12 mouse cellular contexts compared by ENCODE assay signal in genomic region chr9:108106090-108106489, GRCm38 (mm10). TPM values are rescaled to one million over a fixed set of nuclear protein-coding genes. Genes with fewer than 3 reads are reported as not detected.
DNase-seq lines count a peak whose midpoint lies in the region; ATAC-seq and TF ChIP-seq lines count a peak whose summit lies in the region.
"Had no signal": no experiment of that assay in that cellular context is flagged by ENCODE, and none has a peak within 500 bp of the region (broad histone marks: within the 10 kb centered on the region; RNA-seq: fewer than 3 reads in every experiment).

No protein-coding gene starts in this region.

- H3K4me2 ChIP-seq in midbrain, embryonic 11.5 days: no peak overlapping the region
- no peak overlapping the region for H3K4me2 ChIP-seq in midbrain, embryonic 13.5 days (replicated peaks)
- H3K4me2 ChIP-seq: heart, embryonic 11.5 days had no signal

- H3K9ac ChIP-seq in midbrain, embryonic 11.5 days (ENCODE audit: low read length): no peak overlapping the region
- H3K9ac ChIP-seq in midbrain, embryonic 13.5 days (replicated peaks): no peak overlapping the region

- peaks cover 76% of the 10 kb centered on the region for H3K4me1 ChIP-seq in heart, embryonic 10.5 days
- H3K4me1 ChIP-seq in midbrain, embryonic 11.5 days (ENCODE audit: control insufficient read depth, insufficient read depth, low read length): peaks cover 6% of the 10 kb centered on the region; the same call in 1 of the 2 replicates
- peaks cover 21% of the 10 kb centered on the region for H3K4me1 ChIP-seq in midbrain, embryonic 13.5 days (replicated peaks)
- H3K4me1 ChIP-seq in bone marrow macrophage, adult 2 months (ENCODE audit: control insufficient read depth, insufficient read depth, low read length): peaks cover 39% of the 10 kb centered on the region
- H3K4me1 ChIP-seq in olfactory bulb, adult 2 months (ENCODE audit: control insufficient read depth, insufficient read depth, low read length): peaks cover 25% of the 10 kb centered on the region

- no peak for TF ChIP-seq POLR2A in bone marrow macrophage, adult 2 months (IDR thresholded peaks at IDR 0.05; ENCODE audit: borderline replicate concordance, low read depth, low read length)
- no peak for TF ChIP-seq POLR2A in olfactory bulb, adult 2 months (IDR thresholded peaks at IDR 0.05; ENCODE audit: insufficient read depth, low read depth, low read length)

- no peak for ATAC-seq in midbrain, embryonic 11.5 days (ENCODE audit: low FRiP score)
- no peak for ATAC-seq in midbrain, embryonic 13.5 days

- intact Hi-C loops in heart, postnatal 36 days (cut with DNase I): no loop called here

- DNase-seq in heart, embryonic 10.5 days (ENCODE audit: low spot score): no peak
- DNase-seq in heart, postnatal 36 days: no peak
- peak; percentile 75 for DNase-seq in midbrain, embryonic 11.5 days (ENCODE audit: low spot score, missing footprints)
- DNase-seq in layer of hippocampus, adult 8-10 months (ENCODE audit: low spot score in 2 of 2): no peak
- no peak for DNase-seq in gastrocnemius, postnatal 25 days
- DNase-seq: adrenal gland, postnatal 25 days; thymus, adult 2 months had no signal

- peaks cover 13% of the 10 kb centered on the region for H3K36me3 ChIP-seq in heart, embryonic 10.5 days
- no peaks in the 10 kb centered on the region; the same call in 1 of the 2 replicates for H3K36me3 ChIP-seq in midbrain, embryonic 11.5 days (ENCODE audit: control insufficient read depth, insufficient read depth, low read length)
- peaks cover 87% of the 10 kb centered on the region for H3K36me3 ChIP-seq in midbrain, embryonic 13.5 days
- H3K36me3 ChIP-seq: limb, embryonic 13.5 days had no signal

- no peaks in the 10 kb centered on the region for H3K9me3 ChIP-seq in heart, embryonic 10.5 days
- H3K9me3 ChIP-seq in midbrain, embryonic 11.5 days (ENCODE audit: control insufficient read depth, low read length): no peaks in the 10 kb centered on the region
- no peaks in the 10 kb centered on the region for H3K9me3 ChIP-seq in midbrain, embryonic 13.5 days
- H3K9me3 ChIP-seq: limb, embryonic 13.5 days had no signal

- 88% methylated on average over 23 of the region's 23 CpGs for WGBS in heart, embryonic 10.5 days
- WGBS in midbrain, embryonic 11.5 days: 91% methylated on average over 23 of the region's 23 CpGs
- 89% methylated on average over 23 of the region's 23 CpGs for WGBS in midbrain, embryonic 13.5 days
- whole genome bisulfite sequencing in olfactory bulb, adult 2 months: 91% methylated on average over 23 of the region's 23 CpGs

- no peak overlapping the region for H3K4me3 ChIP-seq in heart, embryonic 10.5 days
- no peak overlapping the region for H3K4me3 ChIP-seq in midbrain, embryonic 11.5 days (ENCODE audit: low read depth, low read length)
- H3K4me3 ChIP-seq in midbrain, embryonic 13.5 days (replicated peaks): no peak overlapping the region
- peak overlapping the region; percentile 53 for H3K4me3 ChIP-seq in bone marrow macrophage, adult 2 months (ENCODE audit: insufficient read depth, low read length)
- H3K4me3 ChIP-seq in olfactory bulb, adult 2 months (ENCODE audit: insufficient read depth, low read depth, low read length): no peak overlapping the region
- H3K4me3 ChIP-seq: limb, embryonic 13.5 days had no signal

- peak overlapping the region; percentile 30 for H3K27ac ChIP-seq in heart, embryonic 10.5 days
- H3K27ac ChIP-seq in midbrain, embryonic 11.5 days (ENCODE audit: low read depth, low read length): no peak overlapping the region
- no peak overlapping the region for H3K27ac ChIP-seq in midbrain, embryonic 13.5 days
- no peak overlapping the region for H3K27ac ChIP-seq in bone marrow macrophage, adult 2 months (ENCODE audit: insufficient read depth, low read depth, low read length)
- H3K27ac ChIP-seq in olfactory bulb, adult 2 months (ENCODE audit: insufficient read depth, low read depth, low read length): no peak overlapping the region

- TF ChIP-seq CTCF in bone marrow macrophage, adult 2 months (IDR thresholded peaks at IDR 0.05; ENCODE audit: low read depth, low read length): 0 out of 2 replicates have a peak, but pooled peaks have one; percentile 10
- peak; percentile 16; the same call in 1 of the 2 replicates for TF ChIP-seq CTCF in olfactory bulb, adult 2 months (IDR thresholded peaks at IDR 0.05; ENCODE audit: insufficient read depth, low read depth, low read length)

- peaks cover 45% of the 10 kb centered on the region for H3K27me3 ChIP-seq in heart, embryonic 10.5 days (ENCODE audit: insufficient read depth, poor library complexity, severe bottlenecking)
- H3K27me3 ChIP-seq in midbrain, embryonic 11.5 days (ENCODE audit: control insufficient read depth, insufficient read depth, low read length): no peaks in the 10 kb centered on the region
- H3K27me3 ChIP-seq in midbrain, embryonic 13.5 days: no peaks in the 10 kb centered on the region

RNA-seq across cellular contexts. Expression of gene Apeh, which starts 11.7 kb away (rescaled TPM):
- 80.7 and 84.4 TPM in 2 replicates for polyA plus RNA-seq in heart, embryonic 10.5 days (2016; fragmentation: Nextera tagmentation; extraction: Ambion mirVana)
- total RNA-seq in heart, postnatal 36 days (2021): 10 to 100 TPM; 38.6 to 50.2 TPM
- polyA plus RNA-seq in midbrain, embryonic 11.5 days (2014; fragmentation: Nextera tagmentation; extraction: Ambion mirVana): 53.0 and 67.3 TPM in 2 replicates
- polyA plus RNA-seq in midbrain, embryonic 13.5 days (2015; fragmentation: Nextera tagmentation; extraction: Ambion mirVana): 56.3 and 62.5 TPM in 2 replicates
- polyA plus RNA-seq in bone marrow macrophage, adult 2 months (2012; ENCODE audit: insufficient read depth, insufficient read length, missing spikeins): 52.2 and 52.7 TPM in 2 replicates
- not detected in 2 replicates for polyA plus RNA-seq in olfactory bulb, adult 2 months (2012; ENCODE audit: insufficient read depth, insufficient read length, low replicate concordance, missing spikeins)
- 10 to 100 TPM; 33.9 to 45.8 (median 35.5) TPM for total RNA-seq in layer of hippocampus, adult 8-10 months (2022)
- total RNA-seq in gastrocnemius, postnatal 25 days (2021): 10 to 100 TPM; 32.9 to 34.4 TPM

RNA-seq across cellular contexts. Expression of gene Rnf123, which starts 22.9 kb away (rescaled TPM):
- polyA plus RNA-seq in heart, embryonic 10.5 days (2016; fragmentation: Nextera tagmentation; extraction: Ambion mirVana): 31.8 and 33.1 TPM in 2 replicates
- total RNA-seq in heart, postnatal 36 days (2021): 10 to 100 TPM; 94.2 to 97.4 TPM
- polyA plus RNA-seq in midbrain, embryonic 11.5 days (2014; fragmentation: Nextera tagmentation; extraction: Ambion mirVana): 27.2 and 29.2 TPM in 2 replicates
- polyA plus RNA-seq in midbrain, embryonic 13.5 days (2015; fragmentation: Nextera tagmentation; extraction: Ambion mirVana): 46.2 and 55.6 TPM in 2 replicates
- polyA plus RNA-seq in bone marrow macrophage, adult 2 months (2012; ENCODE audit: insufficient read depth, insufficient read length, missing spikeins): 23.5 and 24.9 TPM in 2 replicates
- not detected in 2 replicates for polyA plus RNA-seq in olfactory bulb, adult 2 months (2012; ENCODE audit: insufficient read depth, insufficient read length, low replicate concordance, missing spikeins)
- 100 to 1,000 TPM in 3 of 4 experiments, 10 to 100 TPM in 1; 89.0 to 123 (median 115) TPM for total RNA-seq in layer of hippocampus, adult 8-10 months (2022)
- total RNA-seq in gastrocnemius, postnatal 25 days (2021): 100 to 1,000 TPM; 163 to 169 TPM

RNA-seq across cellular contexts. Expression of gene Mst1, which starts 25.9 kb away (rescaled TPM):
- polyA plus RNA-seq in heart, embryonic 10.5 days (2016; fragmentation: Nextera tagmentation; extraction: Ambion mirVana): 1.6 TPM in 2 replicates
- not detected for total RNA-seq in heart, postnatal 36 days (2021)
- polyA plus RNA-seq in midbrain, embryonic 11.5 days (2014; fragmentation: Nextera tagmentation; extraction: Ambion mirVana): 0.47 and 0.78 TPM in 2 replicates
- 0.11 and 0.23 TPM in 2 replicates for polyA plus RNA-seq in midbrain, embryonic 13.5 days (2015; fragmentation: Nextera tagmentation; extraction: Ambion mirVana)
- not detected in 2 replicates for polyA plus RNA-seq in bone marrow macrophage, adult 2 months (2012; ENCODE audit: insufficient read depth, insufficient read length, missing spikeins)
- not detected in 2 replicates for polyA plus RNA-seq in olfactory bulb, adult 2 months (2012; ENCODE audit: insufficient read depth, insufficient read length, low replicate concordance, missing spikeins)
- total RNA-seq in layer of hippocampus, adult 8-10 months (2022): not detected
- total RNA-seq in gastrocnemius, postnatal 25 days (2021): not detected

RNA-seq across cellular contexts. Expression of gene Amigo3, which starts 53.1 kb away (rescaled TPM):
- polyA plus RNA-seq in heart, embryonic 10.5 days (2016; fragmentation: Nextera tagmentation; extraction: Ambion mirVana): 2.5 and 3.2 TPM in 2 replicates
- total RNA-seq in heart, postnatal 36 days (2021): 1 to 10 TPM; 1.1 to 1.4 TPM
- 1.5 and 2.0 TPM in 2 replicates for polyA plus RNA-seq in midbrain, embryonic 11.5 days (2014; fragmentation: Nextera tagmentation; extraction: Ambion mirVana)
- 3.0 and 3.3 TPM in 2 replicates for polyA plus RNA-seq in midbrain, embryonic 13.5 days (2015; fragmentation: Nextera tagmentation; extraction: Ambion mirVana)
- 0.79 and 1.0 TPM in 2 replicates for polyA plus RNA-seq in bone marrow macrophage, adult 2 months (2012; ENCODE audit: insufficient read depth, insufficient read length, missing spikeins)
- not detected in 2 replicates for polyA plus RNA-seq in olfactory bulb, adult 2 months (2012; ENCODE audit: insufficient read depth, insufficient read length, low replicate concordance, missing spikeins)
- 1 to 10 TPM; 1.2 to 2.3 (median 1.6) TPM for total RNA-seq in layer of hippocampus, adult 8-10 months (2022)
- 1 to 10 TPM; 1.9 to 2.4 TPM for total RNA-seq in gastrocnemius, postnatal 25 days (2021)

RNA-seq across cellular contexts. Expression of gene Gmppb, which starts 57.0 kb away (rescaled TPM):
- 30.4 and 30.7 TPM in 2 replicates for polyA plus RNA-seq in heart, embryonic 10.5 days (2016; fragmentation: Nextera tagmentation; extraction: Ambion mirVana)
- 10 to 100 TPM in 1 of 2 experiments, 1 to 10 TPM in 1; 8.4 to 10.4 TPM for total RNA-seq in heart, postnatal 36 days (2021)
- 18.3 and 19.2 TPM in 2 replicates for polyA plus RNA-seq in midbrain, embryonic 11.5 days (2014; fragmentation: Nextera tagmentation; extraction: Ambion mirVana)
- 18.1 and 18.5 TPM in 2 replicates for polyA plus RNA-seq in midbrain, embryonic 13.5 days (2015; fragmentation: Nextera tagmentation; extraction: Ambion mirVana)
- polyA plus RNA-seq in bone marrow macrophage, adult 2 months (2012; ENCODE audit: insufficient read depth, insufficient read length, missing spikeins): 6.7 and 7.1 TPM in 2 replicates
- not detected in 2 replicates for polyA plus RNA-seq in olfactory bulb, adult 2 months (2012; ENCODE audit: insufficient read depth, insufficient read length, low replicate concordance, missing spikeins)
- 10 to 100 TPM; 17.2 to 21.6 (median 19.2) TPM for total RNA-seq in layer of hippocampus, adult 8-10 months (2022)
- total RNA-seq in gastrocnemius, postnatal 25 days (2021): 1 to 10 TPM; 6.0 to 6.2 TPM

Comparison
In these comparisons a context has a peak if more than half of its experiments do, and no peak if none do; other contexts are left out.
1. RNA of gene Apeh, which starts 11.7 kb away (polyA plus RNA-seq): 80.7 to 84.4 TPM in heart, embryonic 10.5 days, 53.0 to 67.3 TPM in midbrain, embryonic 11.5 days, 56.3 to 62.5 TPM in midbrain, embryonic 13.5 days and 52.2 to 52.7 TPM in bone marrow macrophage, adult 2 months; not detected in olfactory bulb, adult 2 months; every median in the first group is over 10 times any median in the second.